Mouse (Mus musculus): ENCODE measurements around the gene Emc4. TPM values are rescaled to one million over a fixed set of nuclear protein-coding genes. Genes with fewer than 3 reads are reported as not detected.

The Emc4 gene
- 10 to 100 TPM; 63.6 to 68.4 TPM for total RNA-seq (2021)
- 82.1 and 135 TPM in 2 replicates for polyA plus RNA-seq (2012; rRNA removed)
- long read RNA-seq, transcript Emc4-201 (5 exons, 983 nt), result major isoform, 50 of 55 reads
- long read RNA-seq, partial matches to known transcripts, result 4 of 55 reads
- long read RNA-seq, other reads (novel, unspliced or antisense), result 1 of 55 reads

DNA sequence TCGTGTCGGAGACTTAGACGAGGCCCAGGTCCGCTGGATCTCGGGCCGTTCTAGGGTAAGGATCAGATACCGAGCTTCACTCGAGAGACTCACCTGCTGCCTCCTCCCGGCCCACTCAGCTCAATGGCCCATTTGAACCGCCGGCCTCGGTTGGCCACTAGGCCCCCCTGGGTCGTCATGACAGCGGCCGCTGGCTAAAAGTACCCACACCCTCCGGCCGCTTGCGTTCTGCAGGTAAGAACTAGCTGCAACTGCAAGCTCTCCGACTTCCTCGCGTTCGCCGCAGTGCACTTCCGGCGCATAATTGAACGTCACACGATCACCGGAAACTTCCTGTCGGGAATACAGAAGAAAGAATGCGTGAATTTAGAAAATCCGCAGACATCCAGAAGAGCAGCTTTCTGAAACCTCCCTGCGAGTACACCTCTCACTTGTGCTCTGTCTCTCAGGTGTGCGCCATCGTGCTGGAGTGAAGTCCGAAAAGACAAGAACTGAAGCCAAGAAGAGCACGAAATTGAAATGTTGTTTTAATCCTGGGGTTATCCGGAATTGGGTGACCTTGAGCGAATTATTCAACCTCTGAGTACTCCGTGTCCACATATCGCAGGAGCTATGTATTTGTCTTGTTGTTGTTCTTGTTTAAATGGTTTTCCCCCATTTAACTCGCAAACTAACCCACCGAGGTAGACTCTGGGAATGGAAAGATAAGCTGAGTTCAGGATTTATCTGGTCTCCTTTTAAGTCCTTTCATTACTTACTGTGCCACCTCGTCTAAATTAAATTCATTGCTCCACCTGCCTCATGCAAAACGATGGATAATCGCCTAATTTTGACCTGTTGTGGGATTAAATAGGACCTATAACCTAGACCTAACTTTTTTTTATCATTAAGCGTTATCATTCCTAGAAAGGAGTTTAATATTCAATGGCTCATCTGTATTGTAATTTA, at the start of gene Emc4:
Gene Emc4, minus strand, starts transcription at position 302 of the 948 bp plus-strand sequence.
- peaks cover 5% of the 10 kb centered on the region for H3K36me3 ChIP-seq (ENCODE audit: control insufficient read depth, insufficient read depth, low read length)
- TF ChIP-seq POLR2A (IDR thresholded peaks at IDR 0.05; ENCODE audit: insufficient read depth, low read depth, low read length), result peak; percentile 91
- peak; percentile 24; the same call in 1 of the 2 replicates for TF ChIP-seq EP300 (IDR thresholded peaks at IDR 0.05; ENCODE audit: insufficient read depth, low read depth, low read length)
- TF ChIP-seq CTCF (IDR thresholded peaks at IDR 0.05), result peak; percentile 24
- intact Hi-C loops (cut with DNase I), result loop anchor here (1.0 to 2.0 kb wide), 2 partner anchors 87 to 107 kb away; partner anchors contain the start of gene Nop10
- no peaks in the 10 kb centered on the region for H3K79me2 ChIP-seq (replicated peaks; ENCODE audit: control insufficient read depth, insufficient read depth, low read length)
- peaks cover 3% of the 10 kb centered on the region for H3K4me1 ChIP-seq (ENCODE audit: control insufficient read depth, insufficient read depth, low read length)
- H3K4me3 ChIP-seq, result peak within 1 kb of the TSS; percentile 83
- peak within 1 kb of the TSS; percentile 65 for H3K9ac ChIP-seq (ENCODE audit: low read depth, low read length)
- H3K27me3 ChIP-seq (ENCODE audit: control insufficient read depth, insufficient read depth, low read length), result no peaks in the 10 kb centered on the region
- peak; percentile 90 to 93 for DNase-seq
- 1% methylated on average over 46 of the region's 46 CpGs for WGBS
- peak within 1 kb of the TSS; percentile 90 for H3K27ac ChIP-seq

DNA sequence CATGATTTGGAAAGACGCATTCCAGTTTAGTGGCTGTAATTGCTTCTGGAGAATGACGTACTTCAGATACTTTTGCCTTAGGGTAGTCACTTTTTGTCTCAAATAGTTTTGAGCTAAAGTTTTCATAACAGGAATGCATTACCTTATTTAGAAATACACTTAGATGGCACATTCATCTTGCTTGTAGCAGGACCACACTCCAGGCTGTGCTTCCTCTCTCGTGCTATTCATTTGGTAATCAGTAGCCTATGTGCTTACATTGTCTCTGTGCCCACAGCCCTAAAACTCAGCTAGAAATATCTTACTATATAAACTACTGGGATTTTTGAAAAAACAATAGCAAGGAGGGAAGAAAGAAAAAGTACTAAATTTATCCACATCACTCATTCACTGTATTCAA, 39.2 kb upstream of the Emc4 start:
- Histone ChIP-seq H3K36me3 (ENCODE audit: control insufficient read depth, insufficient read depth, low read length) (no peaks in the 10 kb centered on the region; the same call in none of the 2 replicates), H3K27ac (no peak overlapping the region), H3K9ac (ENCODE audit: low read depth, low read length) (no peak overlapping the region), H3K4me1 (ENCODE audit: control insufficient read depth, insufficient read depth, low read length) (no peaks in the 10 kb centered on the region), H3K4me3 (no peak overlapping the region), H3K27me3 (ENCODE audit: control insufficient read depth, insufficient read depth, low read length) (no peaks in the 10 kb centered on the region), H3K79me2 (replicated peaks; ENCODE audit: control insufficient read depth, insufficient read depth, low read length) (no peaks in the 10 kb centered on the region)
- DNase-seq, result no peak
- intact Hi-C loops (cut with DNase I), result no loop called here
- TF ChIP-seq POLR2A (IDR thresholded peaks at IDR 0.05; ENCODE audit: insufficient read depth, low read depth, low read length), result no peak
- no peak for TF ChIP-seq EP300 (IDR thresholded peaks at IDR 0.05; ENCODE audit: insufficient read depth, low read depth, low read length)
- TF ChIP-seq CTCF (IDR thresholded peaks at IDR 0.05), result no peak
- 79% methylated on average over 3 of the region's 3 CpGs for WGBS

DNA sequence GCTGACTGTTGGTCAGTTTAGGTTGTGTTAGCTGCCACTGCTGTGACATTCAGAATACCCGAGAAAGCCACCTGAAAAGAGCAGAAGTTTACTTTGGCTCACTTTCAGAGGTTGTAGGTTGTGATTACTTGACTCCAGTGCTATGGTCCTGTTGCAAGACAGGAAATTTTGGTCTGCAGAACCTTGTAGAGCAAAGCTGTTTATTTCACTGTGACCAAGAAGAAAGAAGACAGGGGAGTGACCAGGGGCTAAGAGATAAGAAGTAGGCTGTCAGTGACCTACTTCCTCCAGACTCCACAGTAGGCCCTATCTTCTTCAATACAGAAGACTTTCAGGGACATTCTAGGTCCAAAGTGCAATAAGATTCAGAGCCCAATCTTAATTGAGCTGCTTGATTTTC, 28.8 kb upstream of the Emc4 start:
- no peak for TF ChIP-seq CTCF (IDR thresholded peaks at IDR 0.05)
- TF ChIP-seq EP300 (IDR thresholded peaks at IDR 0.05; ENCODE audit: insufficient read depth, low read depth, low read length), result no peak
- no peak for TF ChIP-seq POLR2A (IDR thresholded peaks at IDR 0.05; ENCODE audit: insufficient read depth, low read depth, low read length)
- H3K4me1 ChIP-seq (ENCODE audit: control insufficient read depth, insufficient read depth, low read length), result peaks cover 1% of the 10 kb centered on the region
- intact Hi-C loops (cut with DNase I), result no loop called here
- peaks cover 4% of the 10 kb centered on the region for H3K36me3 ChIP-seq (ENCODE audit: control insufficient read depth, insufficient read depth, low read length)
- no peak overlapping the region for H3K9ac ChIP-seq (ENCODE audit: low read depth, low read length)
- no peak overlapping the region for H3K4me3 ChIP-seq
- no peaks in the 10 kb centered on the region for H3K27me3 ChIP-seq (ENCODE audit: control insufficient read depth, insufficient read depth, low read length)
- WGBS, result 23% methylated on average over 1 of the region's 1 CpGs
- H3K27ac ChIP-seq, result no peak overlapping the region
- H3K79me2 ChIP-seq (replicated peaks; ENCODE audit: control insufficient read depth, insufficient read depth, low read length), result peaks cover 1% of the 10 kb centered on the region; the same call in 1 of the 2 replicates
- no peak for DNase-seq

DNA sequence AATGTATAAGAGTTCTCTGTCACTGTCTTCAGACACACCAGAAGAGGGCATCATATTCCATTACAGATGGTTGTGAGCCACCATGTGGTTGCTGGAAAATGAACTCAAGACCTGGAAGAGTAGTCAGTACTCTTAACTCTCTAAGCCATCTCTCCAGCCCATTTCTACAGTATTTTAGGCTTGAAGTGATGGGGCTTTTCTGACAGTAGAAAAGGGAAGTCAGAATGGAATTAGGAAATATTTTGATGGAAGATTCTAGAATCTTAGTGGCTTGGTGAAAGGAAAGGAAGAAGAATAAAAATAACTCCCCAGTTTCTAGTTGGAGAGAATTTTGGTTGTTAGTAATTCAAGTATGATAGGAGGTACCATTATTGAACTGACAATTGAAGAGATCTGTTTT, 26.1 kb upstream of the Emc4 start:
- Histone ChIP-seq H3K4me3 (no peak overlapping the region), H3K27ac (no peak overlapping the region), H3K36me3 (ENCODE audit: control insufficient read depth, insufficient read depth, low read length) (peaks cover 4% of the 10 kb centered on the region), H3K9ac (ENCODE audit: low read depth, low read length) (no peak overlapping the region), H3K79me2 (replicated peaks; ENCODE audit: control insufficient read depth, insufficient read depth, low read length) (peaks cover 3% of the 10 kb centered on the region), H3K4me1 (ENCODE audit: control insufficient read depth, insufficient read depth, low read length) (peaks cover 1% of the 10 kb centered on the region), H3K27me3 (ENCODE audit: control insufficient read depth, insufficient read depth, low read length) (no peaks in the 10 kb centered on the region)
- no peak for DNase-seq
- no peak for TF ChIP-seq POLR2A (IDR thresholded peaks at IDR 0.05; ENCODE audit: insufficient read depth, low read depth, low read length)
- no peak for TF ChIP-seq CTCF (IDR thresholded peaks at IDR 0.05)
- intact Hi-C loops (cut with DNase I), result no loop called here

DNA sequence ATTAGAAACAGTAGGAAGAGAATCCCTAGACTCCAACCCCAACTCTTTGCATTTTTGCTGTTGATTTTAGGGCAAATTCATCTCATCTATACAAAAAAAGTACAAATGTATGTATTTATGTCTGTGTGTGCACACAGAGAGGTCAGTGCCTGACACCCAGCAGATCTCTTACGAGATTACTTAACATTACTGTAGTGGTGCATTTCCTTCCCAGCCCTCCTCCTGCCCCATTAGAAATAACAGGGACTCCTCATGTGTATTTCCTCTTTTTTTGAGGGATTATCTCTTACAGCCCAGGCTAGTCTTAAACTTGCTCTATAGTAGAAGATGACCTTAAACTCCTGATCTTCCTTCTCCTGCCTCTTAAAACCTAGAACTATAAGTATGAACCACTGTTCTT, 24.9 kb upstream of the Emc4 start:
- peaks cover 4% of the 10 kb centered on the region for H3K79me2 ChIP-seq (replicated peaks; ENCODE audit: control insufficient read depth, insufficient read depth, low read length)
- H3K27me3 ChIP-seq (ENCODE audit: control insufficient read depth, insufficient read depth, low read length), result no peaks in the 10 kb centered on the region
- no peak overlapping the region for H3K4me3 ChIP-seq
- TF ChIP-seq CTCF (IDR thresholded peaks at IDR 0.05) (no peak), EP300 (IDR thresholded peaks at IDR 0.05; ENCODE audit: insufficient read depth, low read depth, low read length) (no peak), POLR2A (IDR thresholded peaks at IDR 0.05; ENCODE audit: insufficient read depth, low read depth, low read length) (no peak)
- DNase-seq, result no peak
- WGBS, result 54% methylated on average over 1 of the region's 1 CpGs
- intact Hi-C loops (cut with DNase I), result no loop called here
- peaks cover 4% of the 10 kb centered on the region for H3K36me3 ChIP-seq (ENCODE audit: control insufficient read depth, insufficient read depth, low read length)
- H3K27ac ChIP-seq, result no peak overlapping the region
- H3K9ac ChIP-seq (ENCODE audit: low read depth, low read length), result no peak overlapping the region
- peaks cover 1% of the 10 kb centered on the region for H3K4me1 ChIP-seq (ENCODE audit: control insufficient read depth, insufficient read depth, low read length)

Data from heart, adult 2 months (tissue).